Mouse (Mus musculus): ENCODE results near the gene Zfp970. TPM values are rescaled to one million over a fixed set of nuclear protein-coding genes. Genes with fewer than 3 reads are reported as not detected.
A peak's percentile ranks its signal among the peaks of the same experiment; 100 is the strongest.
"Not testable (repeated sequence)": the region's sequence is repeated elsewhere in the genome, so short reads cannot be mapped to it uniquely, and the experiment has no call there.

Gene Zfp970
- polyA plus RNA-seq (2015; fragmentation: Nextera tagmentation; extraction: Ambion mirVana), result 7.1 and 7.5 TPM in 2 replicates

GRCm38 (mm10) chr2:177464676-177465075 is at the start of gene Zfp970:
Gene Zfp970, plus strand, starts transcription at chr2:177464733.
- H3K9me3 ChIP-seq; ATAC-seq; H3K9ac ChIP-seq (replicated peaks); H3K27me3 ChIP-seq; H3K27ac ChIP-seq; H3K4me1 ChIP-seq (replicated peaks); H3K36me3 ChIP-seq: not testable (repeated sequence)
- WGBS, result 11% methylated on average over 5 of the region's 9 CpGs
- Histone ChIP-seq H3K4me2 (replicated peaks) (peak within 1 kb of the TSS; percentile 54), H3K4me3 (replicated peaks) (peak within 1 kb of the TSS; percentile 45)

- H3K4me1 ChIP-seq (replicated peaks); H3K4me3 ChIP-seq (replicated peaks); H3K36me3 ChIP-seq; H3K27me3 ChIP-seq; H3K4me2 ChIP-seq (replicated peaks); H3K27ac ChIP-seq; H3K9me3 ChIP-seq; ATAC-seq; H3K9ac ChIP-seq (replicated peaks): not testable (repeated sequence)
Observed at GRCm38 (mm10) chr2:177468222-177468621, 3.7 kb downstream of the Zfp970 start.

- H3K4me3 ChIP-seq (replicated peaks); ATAC-seq; H3K27ac ChIP-seq; H3K4me2 ChIP-seq (replicated peaks); H3K4me1 ChIP-seq (replicated peaks); H3K9ac ChIP-seq (replicated peaks); H3K9me3 ChIP-seq; H3K36me3 ChIP-seq; H3K27me3 ChIP-seq: not testable (repeated sequence)
- WGBS, result 98% methylated on average over 6 of the region's 10 CpGs
Observed at GRCm38 (mm10) chr2:177472261-177472660, 7.7 kb downstream of the Zfp970 start.

GRCm38 (mm10) chr2:177481971-177482370 is 17.4 kb downstream of the Zfp970 start:
- not testable (repeated sequence) for H3K9ac ChIP-seq (replicated peaks); H3K27me3 ChIP-seq; H3K27ac ChIP-seq; H3K4me3 ChIP-seq (replicated peaks); H3K4me1 ChIP-seq (replicated peaks); H3K9me3 ChIP-seq; ATAC-seq; H3K4me2 ChIP-seq (replicated peaks); H3K36me3 ChIP-seq
- 100% methylated on average over 1 of the region's 1 CpGs for WGBS

- ATAC-seq; H3K4me2 ChIP-seq (replicated peaks); H3K36me3 ChIP-seq; H3K9me3 ChIP-seq; H3K4me1 ChIP-seq (replicated peaks); H3K9ac ChIP-seq (replicated peaks); H3K4me3 ChIP-seq (replicated peaks); H3K27me3 ChIP-seq; H3K27ac ChIP-seq: not testable (repeated sequence)
- 88% methylated on average over 11 of the region's 11 CpGs for WGBS
Observed at GRCm38 (mm10) chr2:177483238-177483948, 18.9 kb downstream of the Zfp970 start.

GRCm38 (mm10) chr2:177498067-177498466 is 33.5 kb downstream of the Zfp970 start, which contains the start of gene Gm14403:
Gene Gm14403, plus strand, starts transcription at chr2:177498215.
- 21% methylated on average over 7 of the region's 7 CpGs for WGBS
- H3K36me3 ChIP-seq; ATAC-seq; H3K27ac ChIP-seq; H3K9ac ChIP-seq (replicated peaks); H3K9me3 ChIP-seq; H3K4me1 ChIP-seq (replicated peaks); H3K27me3 ChIP-seq: not testable (repeated sequence)
- peak within 1 kb of the TSS; percentile 46 for H3K4me2 ChIP-seq (replicated peaks)
- peak within 1 kb of the TSS; percentile 38 for H3K4me3 ChIP-seq (replicated peaks)

- H3K9me3 ChIP-seq; H3K36me3 ChIP-seq; H3K4me1 ChIP-seq (replicated peaks); H3K9ac ChIP-seq (replicated peaks); H3K27me3 ChIP-seq; H3K4me3 ChIP-seq (replicated peaks); H3K4me2 ChIP-seq (replicated peaks); H3K27ac ChIP-seq; ATAC-seq: not testable (repeated sequence)
- 45% methylated on average over 1 of the region's 1 CpGs for WGBS
Observed at GRCm38 (mm10) chr2:177499182-177499581, 34.6 kb downstream of the Zfp970 start.

- not testable (repeated sequence) for H3K9me3 ChIP-seq; H3K9ac ChIP-seq (replicated peaks); H3K27ac ChIP-seq; H3K4me2 ChIP-seq (replicated peaks); H3K4me1 ChIP-seq (replicated peaks); H3K27me3 ChIP-seq; H3K36me3 ChIP-seq; ATAC-seq; H3K4me3 ChIP-seq (replicated peaks)
- 95% methylated on average over 1 of the region's 1 CpGs for WGBS
Observed at GRCm38 (mm10) chr2:177505211-177505719, 40.7 kb downstream of the Zfp970 start.

GRCm38 (mm10) chr2:177511381-177511780 is 46.8 kb downstream of the Zfp970 start:
- H3K9ac ChIP-seq (replicated peaks); H3K27ac ChIP-seq; H3K4me2 ChIP-seq (replicated peaks); H3K36me3 ChIP-seq; ATAC-seq; H3K27me3 ChIP-seq; H3K4me3 ChIP-seq (replicated peaks); H3K9me3 ChIP-seq; H3K4me1 ChIP-seq (replicated peaks): not testable (repeated sequence)
- WGBS, result 65% methylated on average over 4 of the region's 4 CpGs

GRCm38 (mm10) chr2:177511972-177512371 is 47.4 kb downstream of the Zfp970 start:
- not testable (repeated sequence) for H3K27ac ChIP-seq; ATAC-seq; H3K4me2 ChIP-seq (replicated peaks); H3K9me3 ChIP-seq; H3K27me3 ChIP-seq; H3K9ac ChIP-seq (replicated peaks); H3K4me1 ChIP-seq (replicated peaks); H3K4me3 ChIP-seq (replicated peaks); H3K36me3 ChIP-seq
- 86% methylated on average over 3 of the region's 3 CpGs for WGBS

- 90% methylated on average over 4 of the region's 4 CpGs for WGBS
- H3K9ac ChIP-seq (replicated peaks); H3K4me2 ChIP-seq (replicated peaks); H3K4me1 ChIP-seq (replicated peaks); H3K9me3 ChIP-seq; H3K27ac ChIP-seq; ATAC-seq; H3K4me3 ChIP-seq (replicated peaks); H3K27me3 ChIP-seq; H3K36me3 ChIP-seq: not testable (repeated sequence)
Observed at GRCm38 (mm10) chr2:177513991-177514479, 49.5 kb downstream of the Zfp970 start.

- peaks cover 13% of the 10 kb centered on the region for H3K9me3 ChIP-seq
- H3K4me3 ChIP-seq (replicated peaks); H3K4me1 ChIP-seq (replicated peaks); H3K4me2 ChIP-seq (replicated peaks); H3K36me3 ChIP-seq; H3K27me3 ChIP-seq; ATAC-seq; H3K27ac ChIP-seq; H3K9ac ChIP-seq (replicated peaks): not testable (repeated sequence)
- 84% methylated on average over 9 of the region's 9 CpGs for WGBS
Observed at GRCm38 (mm10) chr2:177517746-177518145, 53.2 kb downstream of the Zfp970 start.

GRCm38 (mm10) chr2:177518354-177518753 is 53.8 kb downstream of the Zfp970 start:
- not testable (repeated sequence) for H3K4me3 ChIP-seq (replicated peaks); ATAC-seq; H3K4me2 ChIP-seq (replicated peaks); H3K36me3 ChIP-seq; H3K27ac ChIP-seq; H3K27me3 ChIP-seq; H3K4me1 ChIP-seq (replicated peaks); H3K9ac ChIP-seq (replicated peaks)
- peaks cover 18% of the 10 kb centered on the region for H3K9me3 ChIP-seq
- 87% methylated on average over 7 of the region's 7 CpGs for WGBS
